Mouse (Mus musculus) kidney, adult 18-20 months (tissue): ENCODE results near the gene Rabl2.
A peak's percentile ranks its signal among the peaks of the same experiment; 100 is the strongest.

Experiments
- DNase-seq: peaks from one replicate; pipeline ENCODE4 v3.0.0; 2021

Gene Rabl2

GRCm38 (mm10) chr15:89591723-89592455 lies at the start of gene Rabl2:
Rabl2 (minus strand) TSS chr15:89591923.
- peak; percentile 87 for DNase-seq

GRCm38 (mm10) chr15:89623626-89623959 lies 31.9 kb upstream of the Rabl2 start:
- DNase-seq, result peak; percentile 67

- no peak for DNase-seq
Observed at GRCm38 (mm10) chr15:89622959-89623625, 31.4 kb upstream of the Rabl2 start.

- DNase-seq, result peak; percentile 18
Observed at GRCm38 (mm10) chr15:89622312-89622958, 30.7 kb upstream of the Rabl2 start.

GRCm38 (mm10) chr15:89607888-89608287 lies 16.2 kb upstream of the Rabl2 start:
- DNase-seq, result no peak

GRCm38 (mm10) chr15:89607480-89607879 lies 15.8 kb upstream of the Rabl2 start:
- no peak for DNase-seq

GRCm38 (mm10) chr15:89605822-89606570 lies 14.3 kb upstream of the Rabl2 start:
- no peak for DNase-seq

- no peak for DNase-seq
Observed at GRCm38 (mm10) chr15:89592548-89592947, 825 bp upstream of the Rabl2 start.

- DNase-seq, result no peak
Observed at GRCm38 (mm10) chr15:89591317-89591716, 406 bp downstream of the Rabl2 start.

GRCm38 (mm10) chr15:89589146-89589545 lies 2.6 kb downstream of the Rabl2 start:
- DNase-seq, result peak; percentile 66

GRCm38 (mm10) chr15:89585631-89586030 lies 6.1 kb downstream of the Rabl2 start:
- no peak for DNase-seq

- no peak for DNase-seq
Observed at GRCm38 (mm10) chr15:89585101-89585500, 6.6 kb downstream of the Rabl2 start.

- DNase-seq, result no peak
Observed at GRCm38 (mm10) chr15:89582494-89582893, 9.2 kb downstream of the Rabl2 start.

- DNase-seq, result no peak
Observed at GRCm38 (mm10) chr15:89572147-89572546, 19.6 kb downstream of the Rabl2 start.

- DNase-seq, result no peak
Observed at GRCm38 (mm10) chr15:89568114-89568513, 23.6 kb downstream of the Rabl2 start, which contains the start of gene Acr. Acr (plus strand) TSS chr15:89568326.

GRCm38 (mm10) chr15:89559202-89559731 lies 32.5 kb downstream of the Rabl2 start:
- no peak for DNase-seq

- DNase-seq, result no peak
Observed at GRCm38 (mm10) chr15:89557996-89558390, 33.7 kb downstream of the Rabl2 start.

GRCm38 (mm10) chr15:89557179-89557995 lies 34.3 kb downstream of the Rabl2 start:
- DNase-seq, result no peak

- no peak for DNase-seq
Observed at GRCm38 (mm10) chr15:89556401-89557178, 35.1 kb downstream of the Rabl2 start.

- no peak for DNase-seq
Observed at GRCm38 (mm10) chr15:89555591-89555990, 36.1 kb downstream of the Rabl2 start.

GRCm38 (mm10) chr15:89551733-89552132 lies 40.0 kb downstream of the Rabl2 start:
- no peak for DNase-seq
